Mouse (Mus musculus) urinary bladder, postnatal 36 days (tissue): ENCODE results near the gene Rab25.
A peak's percentile ranks its signal among the peaks of the same experiment; 100 is the strongest.

Source experiments
- DNase-seq, 2 experiments: peaks; one replicate each; pipeline ENCODE4 v3.0.0; 2022; ENCODE audit warnings: low spot score in 2 of 2, mixed read lengths in 1 of 2

Gene Rab25

DNA sequence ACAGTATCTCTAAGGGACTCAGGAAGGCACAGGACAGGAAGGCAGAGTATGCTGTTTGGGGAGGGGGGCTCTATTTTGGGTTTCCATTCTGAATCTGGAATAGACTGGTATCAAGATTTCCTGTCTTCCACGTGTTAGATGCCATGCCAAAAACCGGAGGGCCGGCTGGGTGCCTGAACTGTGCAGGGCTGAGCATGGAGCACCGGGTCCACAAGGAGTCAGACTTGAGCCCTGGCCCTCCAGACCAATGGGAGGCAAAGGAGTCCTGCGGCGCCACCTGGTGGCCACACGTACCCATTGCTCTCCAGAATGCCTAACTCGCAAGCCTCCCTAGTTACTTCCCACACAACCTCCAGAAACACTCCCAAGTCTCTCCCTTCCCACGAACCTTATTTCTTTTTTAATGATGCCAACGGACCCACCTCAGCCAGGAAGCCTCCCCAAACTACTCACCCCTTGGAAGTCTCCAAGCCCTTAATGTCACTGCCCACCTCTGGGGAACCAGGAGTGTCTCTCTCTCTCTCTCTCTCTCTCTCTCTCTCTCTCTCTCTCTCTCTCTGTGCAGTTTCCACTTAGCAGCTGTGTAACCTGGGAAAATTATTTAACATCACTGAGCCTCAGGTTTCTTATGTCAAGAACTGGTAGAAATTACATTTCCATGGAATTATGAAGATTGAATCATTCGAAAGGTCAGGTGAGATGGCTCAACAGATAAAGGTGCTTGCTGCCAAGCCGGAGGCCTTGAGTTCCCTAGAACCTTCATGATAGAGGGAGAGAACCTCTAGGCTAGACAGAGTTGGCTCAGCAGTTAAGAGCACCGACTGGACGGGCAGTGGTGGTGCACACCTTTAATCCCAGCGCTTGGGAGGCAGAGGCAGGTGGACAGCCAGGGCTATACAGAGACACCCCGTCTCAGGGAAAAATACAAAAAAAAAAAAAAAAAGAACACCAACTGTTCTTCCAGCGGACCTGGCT, 21.7 kb downstream of the Rab25 start:
- DNase-seq, result peak; percentile 75 to 86

DNA sequence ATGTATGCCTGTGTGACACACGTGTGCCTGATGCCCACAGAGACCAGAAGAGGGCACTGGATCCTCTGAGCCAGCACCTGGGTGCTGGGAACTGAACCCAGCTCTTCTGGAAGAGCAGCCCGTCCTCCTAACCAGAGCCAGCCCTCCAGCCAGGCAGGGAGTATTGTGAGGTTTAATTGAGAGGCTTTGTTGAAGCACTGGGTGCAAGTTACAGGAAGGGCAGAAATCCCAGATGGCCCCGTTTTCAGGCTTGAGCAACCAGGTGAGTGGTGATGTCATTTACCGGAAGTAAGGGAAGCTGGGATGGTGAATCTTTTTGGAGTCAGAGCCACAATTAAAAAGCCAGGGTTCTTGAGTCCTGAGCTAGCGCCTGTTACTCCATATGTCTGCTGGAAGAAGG, 23.1 kb downstream of the Rab25 start:
- DNase-seq, result no peak

DNA sequence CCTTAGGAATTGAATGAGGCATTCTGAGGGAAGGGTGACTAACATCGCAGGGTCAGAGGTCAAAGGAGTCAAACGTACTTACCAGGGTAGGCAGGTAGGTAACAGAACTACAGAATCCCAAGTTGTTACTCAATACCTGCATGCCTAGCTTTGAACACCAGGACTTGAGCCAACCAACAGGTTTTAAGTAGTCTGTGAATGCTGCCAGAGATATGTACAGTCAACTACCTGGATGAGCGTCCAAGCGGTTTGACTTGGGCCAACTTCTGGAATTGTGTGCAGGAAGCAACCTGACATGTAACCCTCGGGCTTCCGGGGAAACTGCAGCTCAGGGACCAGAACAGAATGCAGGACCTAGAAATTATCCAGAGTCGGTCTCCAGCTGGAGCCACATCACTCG, 25.1 kb downstream of the Rab25 start:
- DNase-seq, result no peak

DNA sequence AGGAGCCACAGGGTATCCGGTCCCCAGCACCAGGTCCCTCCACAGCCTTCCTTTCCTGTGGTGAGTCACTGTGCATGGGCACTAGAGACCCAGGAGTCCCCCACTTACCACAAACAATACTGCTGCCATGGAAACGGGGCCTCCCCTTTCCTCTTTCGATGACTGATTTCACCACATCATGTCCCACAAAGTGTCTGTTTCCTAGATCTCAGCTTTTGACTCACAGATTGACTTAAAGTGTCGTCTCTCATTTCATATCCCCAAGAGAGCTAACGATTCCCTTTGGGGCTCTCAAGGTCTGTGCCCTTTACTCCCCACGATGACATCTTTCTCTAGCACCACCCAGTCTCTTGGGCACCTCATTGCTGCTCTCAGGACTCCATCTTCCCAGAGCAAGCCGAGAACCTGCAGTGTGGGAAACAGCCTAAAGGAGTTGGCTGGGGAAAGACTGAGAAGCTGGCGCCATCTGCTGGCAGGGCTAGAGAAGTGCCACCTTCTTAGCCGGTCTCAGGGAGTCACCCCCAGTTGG, 26.2 kb downstream of the Rab25 start:
- peak; percentile 61 to 72 for DNase-seq

DNA sequence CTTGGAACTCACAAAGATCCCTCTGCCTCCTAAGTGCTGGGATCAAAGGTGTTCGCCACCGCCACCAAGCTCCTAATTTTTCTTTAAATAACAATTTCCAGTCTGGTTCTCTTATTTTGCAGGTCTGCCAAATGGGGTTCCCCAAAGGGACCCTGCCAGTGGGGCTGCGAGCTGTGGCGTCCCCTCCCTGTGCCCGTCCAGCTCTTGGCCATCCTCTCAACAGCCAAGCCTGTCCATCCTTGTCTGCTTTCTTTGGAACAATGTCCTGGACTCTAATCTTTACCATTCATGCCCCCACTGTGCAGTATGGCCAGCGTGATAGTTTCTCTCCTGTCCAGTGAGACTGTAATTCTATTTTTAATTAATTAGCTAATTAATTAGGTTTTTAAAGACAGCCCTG, 26.9 kb downstream of the Rab25 start:
- DNase-seq, result no peak

DNA sequence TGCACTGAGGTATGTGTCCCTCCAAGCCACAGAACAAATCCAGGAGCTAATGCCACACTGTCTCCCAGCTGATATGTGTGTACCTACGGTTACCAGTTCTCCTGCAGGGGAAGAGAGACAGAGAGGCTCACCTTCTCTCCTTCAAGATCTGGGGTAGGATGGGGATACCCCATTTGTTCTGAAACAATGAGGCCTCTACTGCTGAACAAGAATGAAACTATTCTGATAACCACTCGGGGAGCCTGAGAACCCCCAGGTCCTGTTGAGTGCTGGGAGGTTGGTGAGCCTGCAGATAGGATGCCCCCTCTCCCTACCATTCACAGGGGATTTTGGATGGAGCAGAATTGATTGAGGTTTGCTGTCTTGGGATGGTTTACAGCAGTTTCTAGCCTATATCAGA, 28.0 kb downstream of the Rab25 start:
- DNase-seq, result no peak

DNA sequence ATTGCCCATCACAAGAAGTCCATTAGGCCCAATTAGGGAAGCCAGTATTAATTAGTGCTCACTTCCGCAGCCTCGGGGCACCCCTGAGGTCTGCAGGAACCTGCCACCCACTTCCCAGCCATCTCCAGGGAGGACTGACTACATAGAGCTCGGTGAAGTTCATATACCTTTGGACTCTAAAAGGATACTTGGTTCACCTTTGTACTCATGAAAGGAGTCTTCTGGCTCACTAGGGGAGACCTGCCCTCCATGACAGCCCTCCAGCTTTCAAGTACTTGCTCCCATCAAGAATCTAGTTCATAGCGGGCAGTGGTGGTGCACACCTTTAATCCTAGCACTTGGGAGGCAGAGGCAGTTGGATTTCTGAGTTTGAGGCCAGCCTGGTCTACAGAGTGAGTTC, 29.7 kb downstream of the Rab25 start:
- DNase-seq, result no peak

DNA sequence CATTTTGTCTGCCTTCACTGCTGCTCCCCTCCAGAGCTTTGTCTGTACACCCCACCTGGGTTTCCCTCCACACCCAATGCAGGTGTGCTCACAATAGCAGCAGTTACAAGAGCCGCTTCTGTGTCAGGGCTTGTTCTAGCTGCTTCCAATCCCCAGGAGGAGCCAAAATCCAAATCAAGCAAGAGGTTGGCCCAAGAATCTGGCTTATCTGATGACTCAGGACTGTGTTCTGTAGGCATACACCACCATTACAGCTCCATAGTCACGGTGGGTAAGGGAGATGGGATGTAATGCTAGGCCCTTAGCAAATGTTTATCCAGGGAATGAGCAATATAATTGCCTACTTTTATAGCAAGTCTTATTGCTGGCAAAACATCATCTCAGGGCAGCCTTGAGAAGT, 31.7 kb downstream of the Rab25 start:
- DNase-seq, result no peak

DNA sequence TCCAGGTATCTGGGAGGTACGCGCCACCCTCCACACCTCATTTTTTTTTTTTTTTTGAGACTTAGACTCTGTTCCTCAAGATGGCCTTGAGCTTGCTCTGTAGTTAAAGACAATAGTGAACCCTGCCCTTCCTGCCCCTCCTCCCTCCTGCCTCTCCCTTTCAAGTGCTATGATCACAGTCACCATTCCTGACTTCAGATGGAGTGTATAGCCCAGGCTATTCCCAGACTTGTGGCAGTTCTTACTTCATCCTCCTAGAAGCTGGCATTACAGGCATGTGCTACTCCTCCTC, 33.1 kb downstream of the Rab25 start:
- DNase-seq, result no peak

DNA sequence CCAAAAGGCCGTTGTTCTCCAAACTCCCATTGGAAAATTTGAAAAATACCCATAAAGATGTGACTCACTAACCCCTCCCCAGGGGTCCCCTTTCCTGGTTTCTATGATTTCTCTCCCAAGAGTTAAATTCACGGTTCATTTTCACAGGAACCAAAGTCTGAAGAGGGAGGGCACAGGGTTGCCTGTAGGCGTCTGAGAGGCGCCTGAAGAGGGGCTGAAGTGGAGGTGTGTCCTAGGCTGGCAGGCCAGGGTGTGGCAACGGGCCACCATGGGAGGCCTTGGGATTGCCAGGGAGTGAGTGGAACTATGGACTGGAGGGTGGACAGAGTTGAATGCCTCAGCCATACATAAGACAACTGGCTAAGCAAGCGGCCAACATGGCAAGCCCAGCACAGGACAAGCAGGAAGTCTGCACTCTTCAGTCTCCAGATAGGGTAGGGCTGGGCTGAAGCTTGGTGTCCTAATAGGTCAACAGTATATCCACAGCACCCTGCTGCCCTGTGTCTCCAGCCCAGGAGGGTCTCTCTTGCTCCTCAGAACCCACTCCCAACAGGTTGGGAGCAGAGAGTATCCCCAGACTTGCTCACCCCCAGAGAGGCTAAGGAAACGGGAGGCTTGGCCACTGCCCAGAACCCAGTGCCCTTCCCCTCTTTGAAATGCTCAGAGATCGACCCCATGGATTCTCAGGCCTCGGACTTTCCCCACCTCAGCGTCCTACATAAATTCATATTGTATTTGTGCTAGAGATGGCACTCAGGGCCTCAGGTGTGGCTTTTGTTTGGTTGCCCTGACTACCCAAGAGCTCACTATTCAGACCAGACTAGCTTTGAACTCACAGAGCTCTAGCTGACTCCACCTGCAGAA, 33.6 kb downstream of the Rab25 start:
- no peak for DNase-seq

DNA sequence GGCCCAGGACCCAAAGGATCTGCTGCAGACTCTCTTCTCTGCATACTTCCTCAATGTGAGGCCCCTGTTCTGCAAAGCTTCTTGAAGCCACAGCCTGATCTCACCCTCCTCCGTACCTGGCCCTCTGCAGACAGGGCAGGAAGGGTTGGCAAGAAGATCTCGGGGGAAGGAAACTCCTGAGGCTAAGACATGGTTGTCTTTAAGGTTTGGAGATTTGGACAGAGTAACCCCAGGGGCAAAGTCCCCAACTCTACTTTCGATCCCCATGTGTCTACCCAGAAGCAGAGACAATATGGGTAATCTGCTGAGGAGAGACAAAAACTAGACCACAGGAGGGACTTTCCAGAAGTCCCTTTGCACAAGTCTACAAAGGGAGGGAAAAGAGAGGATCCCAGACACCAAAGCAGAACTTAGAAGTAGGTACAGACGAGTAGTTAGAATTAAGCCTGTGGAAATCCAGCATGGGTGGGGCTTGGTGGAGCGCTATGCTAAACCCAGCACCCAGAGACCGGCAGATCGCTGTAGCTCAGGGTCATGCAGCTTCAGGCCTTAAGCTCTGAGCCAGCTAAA, 34.5 kb downstream of the Rab25 start:
- no peak for DNase-seq

DNA sequence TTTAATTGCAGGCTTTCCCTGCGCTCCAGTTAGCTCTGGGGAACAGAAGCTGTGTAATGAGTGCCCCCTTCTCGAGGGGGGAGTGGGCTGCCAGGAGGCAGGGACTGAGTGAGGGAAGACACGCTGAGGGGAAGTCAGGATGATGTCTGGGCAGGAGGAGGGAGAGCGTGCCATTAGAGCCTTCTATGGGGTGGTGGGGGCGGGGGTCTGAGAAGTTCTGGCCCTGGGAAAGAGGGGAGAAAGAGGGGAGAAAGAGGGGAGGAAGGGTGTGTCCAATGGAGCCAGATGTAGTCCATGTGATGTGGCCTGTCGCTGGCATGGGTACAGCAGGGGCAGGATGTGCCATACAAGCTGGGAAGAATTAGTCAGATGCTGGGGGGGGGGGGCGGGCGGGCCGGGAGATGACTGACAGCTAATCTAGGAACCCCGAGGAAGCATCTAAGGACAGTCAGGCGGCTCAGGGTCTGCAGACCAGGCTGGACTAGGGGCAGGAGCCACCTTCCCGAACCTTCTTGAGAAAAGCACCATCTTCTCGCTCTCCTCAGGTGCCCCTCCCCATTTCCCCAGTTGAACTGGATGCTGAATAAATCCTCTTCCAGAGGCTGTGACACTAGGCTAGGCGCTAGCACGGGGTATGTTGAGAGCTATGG, 35.1 kb downstream of the Rab25 start:
- DNase-seq, result no peak

DNA sequence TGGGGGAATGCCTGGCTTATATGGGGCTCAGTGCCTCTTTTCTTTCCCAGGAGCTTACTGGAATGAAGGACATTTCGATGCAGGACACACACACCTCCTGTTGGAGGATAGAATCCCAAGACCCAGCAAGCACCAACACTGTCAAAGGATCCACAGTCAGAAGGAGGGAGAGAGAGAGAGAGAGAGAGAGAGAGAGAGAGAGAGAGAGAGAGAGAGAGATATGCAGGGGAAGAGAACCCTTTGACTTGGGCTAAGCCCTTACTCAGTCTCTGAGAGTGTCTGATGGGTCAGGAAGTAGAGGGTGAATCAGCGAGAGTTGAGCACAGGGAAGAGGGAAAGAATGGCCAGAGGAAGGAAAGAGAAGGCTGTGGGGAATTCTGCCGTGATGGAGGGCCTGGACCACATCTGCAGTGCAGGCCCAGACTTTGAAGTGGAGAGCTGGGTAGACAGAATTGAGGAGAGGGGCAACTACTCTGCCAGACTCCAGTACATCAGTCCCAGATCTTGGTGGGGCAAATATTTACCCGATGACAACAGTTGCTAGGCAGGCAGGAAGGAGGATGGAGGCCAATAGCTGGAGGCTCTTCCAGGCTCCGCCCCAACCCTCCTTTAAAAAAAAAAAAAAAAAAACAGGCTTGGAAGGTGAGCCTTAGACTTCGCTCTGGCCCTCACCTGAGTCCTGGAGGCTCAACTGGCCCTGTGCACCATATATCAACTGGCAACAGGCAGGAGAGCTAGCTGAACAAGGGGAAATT, 35.8 kb downstream of the Rab25 start:
- DNase-seq, result no peak

DNA sequence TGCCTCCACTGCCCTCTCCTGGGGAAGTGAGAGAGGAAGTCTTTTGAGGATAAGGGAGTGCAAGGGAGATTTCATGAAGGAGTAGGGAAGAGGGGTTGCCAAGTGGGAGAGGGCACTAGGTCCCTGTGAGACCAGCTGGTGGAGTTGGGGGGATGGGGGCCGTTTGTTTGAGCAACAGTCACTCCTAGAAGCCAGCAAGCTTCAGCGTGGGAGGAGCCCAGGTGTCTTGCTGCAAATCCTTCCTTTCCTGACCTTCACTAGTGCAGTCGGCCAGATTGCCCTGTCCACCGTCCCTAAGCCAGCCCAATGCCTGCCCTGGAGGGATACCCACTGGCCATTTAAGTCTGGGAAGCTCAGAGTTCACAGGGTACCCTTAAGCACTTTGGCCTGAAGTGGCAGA, 36.5 kb downstream of the Rab25 start:
- DNase-seq, result no peak

DNA sequence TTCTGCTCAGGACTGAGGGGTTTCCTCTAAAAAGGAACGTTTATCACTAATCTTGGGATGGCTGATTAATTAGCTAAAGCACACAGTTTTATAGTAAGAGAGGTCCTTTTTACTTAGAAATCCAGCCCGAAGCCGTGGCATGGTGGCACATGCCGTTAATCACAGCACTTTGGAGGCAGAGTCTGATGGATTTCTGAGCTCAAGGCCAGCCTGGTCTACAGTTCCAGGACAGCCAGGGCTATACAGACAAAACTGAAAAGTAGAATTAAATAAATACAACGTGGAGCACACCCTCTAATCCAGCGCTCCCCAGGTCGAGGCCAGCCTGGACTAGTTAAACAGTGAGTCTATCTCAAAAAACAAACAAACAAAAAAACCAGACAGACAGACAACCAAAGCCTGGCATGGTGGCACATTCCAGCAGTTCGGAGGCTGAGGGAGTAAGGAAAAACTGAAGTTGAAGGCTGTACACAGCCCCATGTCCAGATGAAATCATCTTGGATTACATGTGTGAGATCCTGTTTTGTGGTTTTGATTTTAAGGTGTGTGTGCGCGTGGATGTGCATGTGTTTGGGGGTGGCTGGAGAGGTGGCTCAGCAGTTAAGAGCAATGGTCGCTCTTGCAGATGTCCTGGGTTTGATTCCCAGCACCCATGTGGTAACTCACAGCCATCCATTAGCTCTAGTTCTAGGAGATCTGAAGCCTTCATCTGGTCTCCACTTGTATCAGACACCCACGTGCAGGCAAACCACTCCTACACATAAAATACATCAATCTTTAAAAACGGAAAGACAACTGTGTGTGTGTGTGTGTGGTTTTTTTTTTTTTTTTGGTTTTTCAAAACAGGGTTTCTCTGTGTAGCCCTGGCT, 37.4 kb downstream of the Rab25 start:
- no peak for DNase-seq

DNA sequence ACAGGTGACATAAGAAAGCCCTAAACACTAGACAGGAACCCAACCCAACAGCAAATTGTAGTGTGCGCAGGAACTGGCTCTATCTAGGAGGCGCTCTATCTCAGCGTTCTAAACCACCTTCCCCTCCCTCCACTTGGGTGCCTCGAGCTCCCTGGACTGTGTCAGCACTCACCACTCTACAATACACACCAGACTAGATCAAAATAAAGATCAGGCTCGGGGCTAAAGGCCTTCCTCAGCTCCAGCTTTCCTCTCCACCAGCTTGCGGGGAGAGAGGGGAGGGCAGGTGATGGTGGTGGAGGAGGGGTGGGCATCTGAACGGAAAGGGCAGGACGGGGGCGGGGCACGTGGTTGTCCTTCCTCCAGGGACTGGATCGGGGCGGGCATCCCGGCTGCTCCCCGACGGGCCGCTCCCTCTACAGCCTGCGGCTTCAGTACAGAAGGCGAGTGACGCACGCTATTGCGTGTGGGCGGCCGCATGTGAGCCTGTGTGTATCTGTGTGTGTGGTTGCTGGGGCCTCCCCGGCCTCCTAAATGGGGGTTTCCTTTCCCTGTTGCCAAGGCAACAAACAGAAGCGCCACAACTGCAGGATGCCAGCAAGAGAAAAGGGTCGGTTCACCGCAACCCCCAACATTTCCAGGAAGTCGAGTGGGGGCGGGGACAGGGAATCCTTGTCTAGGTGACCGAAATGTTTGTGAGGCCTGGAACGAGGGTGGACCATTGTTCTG, 38.2 kb downstream of the Rab25 start, which contains the start of gene Lmna:
Lmna (minus strand) TSS at position 265 of the 729 bp plus-strand sequence.
- DNase-seq, result peak; percentile 88 to 95

DNA sequence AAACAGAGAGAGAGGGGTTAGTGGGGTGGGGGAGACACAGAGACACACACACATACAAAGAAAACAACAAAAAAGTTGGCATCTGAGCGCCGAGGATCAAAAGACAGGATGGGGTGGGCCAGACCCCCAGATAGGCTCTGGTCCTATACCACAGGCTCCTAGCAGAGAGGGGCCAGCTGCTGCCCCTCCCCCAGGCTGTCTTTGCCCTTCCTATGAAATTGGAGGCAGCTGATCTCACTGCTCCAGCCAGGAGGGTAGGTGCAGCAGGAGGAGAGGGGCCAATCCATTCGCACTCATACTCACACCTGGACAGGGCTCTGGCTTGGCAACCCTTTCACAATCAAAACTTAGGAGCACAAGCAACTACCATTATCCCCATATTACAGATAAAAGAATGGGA, 38.9 kb downstream of the Rab25 start:
- no peak for DNase-seq

DNA sequence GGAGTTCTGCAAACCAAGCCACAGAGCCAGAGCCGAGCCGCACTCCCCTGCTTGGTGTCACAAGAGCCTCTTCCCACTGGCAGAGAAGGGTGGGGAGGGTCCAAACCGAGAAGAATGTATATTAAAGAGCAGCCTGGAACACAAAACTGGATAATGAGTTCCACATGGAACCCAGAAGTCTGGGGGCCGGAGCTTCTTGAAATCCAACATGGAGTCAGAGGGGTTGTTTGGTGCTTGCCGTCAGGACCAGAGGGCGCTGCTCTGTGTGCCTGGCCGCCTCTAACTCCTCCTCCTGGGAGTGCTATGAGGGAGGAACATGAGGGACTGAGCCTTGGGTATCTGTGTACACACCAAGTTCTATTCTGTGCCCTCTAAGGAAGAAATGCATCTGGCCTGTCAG, 42.3 kb downstream of the Rab25 start:
- no peak for DNase-seq

DNA sequence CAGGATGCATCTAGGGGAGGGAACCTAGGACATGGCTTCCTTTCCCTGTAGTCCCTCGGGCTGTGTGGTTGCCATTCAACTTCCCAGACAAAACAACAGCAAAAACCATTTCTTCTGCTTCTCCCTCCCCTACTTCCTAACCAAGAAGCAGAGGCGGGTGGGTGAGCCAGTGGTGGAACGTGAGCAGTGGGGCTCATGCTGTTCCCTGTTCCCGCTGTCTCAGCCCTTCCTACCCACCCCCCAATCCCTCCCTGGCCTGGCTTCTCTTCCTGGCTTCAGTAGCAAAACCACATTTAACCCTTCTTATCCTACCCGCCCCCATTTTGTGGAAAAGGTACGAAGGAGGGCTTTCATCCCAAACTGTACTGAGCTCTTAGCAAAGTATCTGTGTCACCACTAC, 43.0 kb downstream of the Rab25 start:
- DNase-seq, result no peak
